Mouse (Mus musculus): ENCODE data around the gene Spata3. TPM values are rescaled to one million over a fixed set of nuclear protein-coding genes. Genes with fewer than 3 reads are reported as not detected.

The Spata3 gene
- total RNA-seq, 1 experiment from 2014 or later = not detected

GRCm38 (mm10) chr1:86064271-86064991 is 47.8 kb downstream of the Spata3 start, which contains the start of gene Psmd1:
TSS of gene Psmd1 (plus strand) at chr1:86064387.
- peak; percentile 91 for ATAC-seq (ENCODE audit: extremely low read depth, insufficient number of reproducible peaks, low FRiP score, poor library complexity, severe bottlenecking)

GRCm38 (mm10) chr1:86076565-86076964 is 59.9 kb downstream of the Spata3 start:
- no peak for ATAC-seq (ENCODE audit: extremely low read depth, insufficient number of reproducible peaks, low FRiP score, poor library complexity, severe bottlenecking)

Other genes starting within 250 kb of the Spata3 start
- gene A630001G21Rik, start 238.2 kb upstream of the Spata3 start, total RNA-seq (2017) = 130 and 158 TPM in 2 replicates
- gene Cab39, start 223.4 kb upstream of the Spata3 start, total RNA-seq (2017) = 176 and 179 TPM in 2 replicates
- 20.7 and 24.3 TPM in 2 replicates for gene Itm2c, start 122.5 kb upstream of the Spata3 start, total RNA-seq (2017)
- gene 4933407L21Rik, start 88.3 kb upstream of the Spata3 start, total RNA-seq (2017) = 0.23 TPM in 1 of 2 replicates, not detected in the other
- 0.81 and 1.4 TPM in 2 replicates for gene Gpr55, start 55.8 kb upstream of the Spata3 start, total RNA-seq (2017)
- gene 2810459M11Rik, start 29.0 kb downstream of the Spata3 start, total RNA-seq (2017) = not detected in 2 replicates
- gene Psmd1, start 47.6 kb downstream of the Spata3 start, total RNA-seq (2017) = 39.8 and 44.5 TPM in 2 replicates
- gene Htr2b, start 95.2 kb downstream of the Spata3 start, total RNA-seq (2017) = not detected in 2 replicates
- 8.1 TPM in 1 of 2 replicates, not detected in the other for gene Gm21972, start 116.8 kb downstream of the Spata3 start, total RNA-seq (2017)
- 6.0 and 8.7 TPM in 2 replicates for gene Armc9, start 138.0 kb downstream of the Spata3 start, total RNA-seq (2017)

All from neutrophil, adult 5-6 weeks (primary cell).